ENCODE assay signal across 8 mouse cellular contexts in genomic region chr1:67143939-67144338, GRCm38 (mm10). TPM values are rescaled to one million over a fixed set of nuclear protein-coding genes. Genes with fewer than 3 reads are reported as not detected.
DNase-seq lines count a peak whose midpoint lies in the region; ATAC-seq and TF ChIP-seq lines count a peak whose summit lies in the region.
"Had no signal": no experiment of that assay in that cellular context is flagged by ENCODE, and none has a peak within 500 bp of the region (broad histone marks: within the 10 kb centered on the region; RNA-seq: fewer than 3 reads in every experiment).

No protein-coding gene starts in this region.

- no peak overlapping the region for H3K27ac ChIP-seq in kidney, embryonic 14.5 days (ENCODE audit: low read depth, low read length)
- no peak overlapping the region for H3K27ac ChIP-seq in midbrain, embryonic 16.5 days (ENCODE audit: low read length)
- H3K27ac ChIP-seq: embryonic facial prominence, embryonic 12.5 days had no signal

- no peaks in the 10 kb centered on the region for H3K27me3 ChIP-seq in kidney, embryonic 14.5 days (ENCODE audit: control insufficient read depth, insufficient read depth, low read length)
- no peaks in the 10 kb centered on the region for H3K27me3 ChIP-seq in E14TG2a.4 (ENCODE audit: insufficient read depth, low read length)
- H3K27me3 ChIP-seq in midbrain, embryonic 16.5 days (ENCODE audit: control insufficient read depth, insufficient read depth, low read depth, low read length) = no peaks in the 10 kb centered on the region
- H3K27me3 ChIP-seq: embryonic facial prominence, embryonic 12.5 days had no signal

- DNase-seq in kidney, adult 9 months = peak; percentile 13
- peak; percentile 57 for DNase-seq in NIH3T3 (ENCODE audit: low read depth)
- peak; percentile 11 for DNase-seq in heart, postnatal 4 days
- no peak for DNase-seq in spleen, postnatal 4 days (ENCODE audit: low spot score in 2 of 2)

- H3K4me2 ChIP-seq in kidney, embryonic 14.5 days (replicated peaks; ENCODE audit: low read depth, low read length) = no peak overlapping the region
- H3K4me2 ChIP-seq in midbrain, embryonic 16.5 days (ENCODE audit: low read length) = 0 out of 2 replicates have a peak overlapping the region, but pooled peaks have one; percentile 33
- H3K4me2 ChIP-seq: embryonic facial prominence, embryonic 12.5 days had no signal

- no peaks in the 10 kb centered on the region for H3K9me3 ChIP-seq in kidney, embryonic 14.5 days (ENCODE audit: control insufficient read depth, low read length)
- no peaks in the 10 kb centered on the region for H3K9me3 ChIP-seq in E14TG2a.4 (ENCODE audit: low read length)
- no peaks in the 10 kb centered on the region for H3K9me3 ChIP-seq in midbrain, embryonic 16.5 days (replicated peaks; ENCODE audit: control insufficient read depth, low read length, poor library complexity, severe bottlenecking)
- H3K9me3 ChIP-seq: embryonic facial prominence, embryonic 12.5 days had no signal

- 10% methylated on average over 8 of the region's 8 CpGs for WGBS in kidney, embryonic 14.5 days
- 6% methylated on average over 8 of the region's 8 CpGs for WGBS in midbrain, embryonic 16.5 days

- ATAC-seq in kidney, embryonic 14.5 days (ENCODE audit: low FRiP score, low TSS enrichment) = no peak
- no peak for ATAC-seq in midbrain, embryonic 16.5 days

- no peaks in the 10 kb centered on the region for H3K4me1 ChIP-seq in kidney, embryonic 14.5 days (ENCODE audit: control insufficient read depth, insufficient read depth, low read length)
- no peaks in the 10 kb centered on the region for H3K4me1 ChIP-seq in E14TG2a.4 (replicated peaks; ENCODE audit: low read depth, low read length)
- H3K4me1 ChIP-seq in midbrain, embryonic 16.5 days (ENCODE audit: control insufficient read depth, insufficient read depth, low read length) = no peaks in the 10 kb centered on the region
- H3K4me1 ChIP-seq: embryonic facial prominence, embryonic 12.5 days had no signal

- 0 out of 2 replicates have a peak, but pooled peaks have one; percentile 11 for TF ChIP-seq CTCF in E14TG2a.4 (conservative IDR thresholded peaks at IDR 0.05; ENCODE audit: low read length)

- no peaks in the 10 kb centered on the region for H3K36me3 ChIP-seq in kidney, embryonic 14.5 days (ENCODE audit: control insufficient read depth, insufficient read depth, low read length)
- H3K36me3 ChIP-seq in E14TG2a.4 (ENCODE audit: insufficient read depth, low read length) = no peaks in the 10 kb centered on the region
- no peaks in the 10 kb centered on the region for H3K36me3 ChIP-seq in midbrain, embryonic 16.5 days (ENCODE audit: control insufficient read depth, insufficient read depth, low read length)
- H3K36me3 ChIP-seq: embryonic facial prominence, embryonic 12.5 days had no signal

- no peak overlapping the region for H3K9ac ChIP-seq in kidney, embryonic 14.5 days (ENCODE audit: low read depth, low read length)
- no peak overlapping the region for H3K9ac ChIP-seq in midbrain, embryonic 16.5 days (ENCODE audit: low read depth, low read length)
- H3K9ac ChIP-seq: embryonic facial prominence, embryonic 12.5 days had no signal

- H3K4me3 ChIP-seq in kidney, embryonic 14.5 days (ENCODE audit: low read length) = no peak overlapping the region
- no peak overlapping the region for H3K4me3 ChIP-seq in E14TG2a.4 (replicated peaks; ENCODE audit: low read length)
- no peak overlapping the region for H3K4me3 ChIP-seq in midbrain, embryonic 16.5 days (ENCODE audit: low read depth, low read length)
- H3K4me3 ChIP-seq: embryonic facial prominence, embryonic 12.5 days had no signal

RNA-seq across cellular contexts. Expression of gene Cps1, which starts 21.1 kb away (rescaled TPM):
- polyA plus RNA-seq in kidney, embryonic 14.5 days (2014; fragmentation: Nextera tagmentation; extraction: Ambion mirVana) = 0.06 and 0.08 TPM in 2 replicates
- under 1 TPM; 0.05 to 0.07 TPM for total RNA-seq in heart, postnatal 4 days (2021)
- 0.24 and 0.34 TPM in 2 replicates for polyA plus RNA-seq in midbrain, embryonic 16.5 days (2015; fragmentation: Nextera tagmentation; extraction: Ambion mirVana)

Comparison
In these comparisons a context has a peak if more than half of its experiments do, and no peak if none do; other contexts are left out.
1. DNase-seq: peak in kidney, adult 9 months (single experiment), NIH3T3 (single experiment) and heart, postnatal 4 days (single experiment); none in spleen, postnatal 4 days (0 of 2).